Mouse (Mus musculus): Measurements from ENCODE around the gene Ythdf2.
"Not testable (repeated sequence)": the region's sequence is repeated elsewhere in the genome, so short reads cannot be mapped to it uniquely, and the experiment has no call there.

Gene Ythdf2

GRCm38 (mm10) chr4:132211953-132212734 lies at the start of gene Ythdf2:
Ythdf2 (minus strand) TSS chr4:132212303.
- peak; percentile 90 for DNase-seq (ENCODE audit: low read depth, low spot score)

GRCm38 (mm10) chr4:132260404-132261379 lies 48.6 kb upstream of the Ythdf2 start:
- peak; percentile 55 for DNase-seq (ENCODE audit: low read depth, low spot score)

- no peak for DNase-seq (ENCODE audit: low read depth, low spot score)
Measured at GRCm38 (mm10) chr4:132259248-132259647, 47.1 kb upstream of the Ythdf2 start.

- no peak for DNase-seq (ENCODE audit: low read depth, low spot score)
Measured at GRCm38 (mm10) chr4:132256384-132256783, 44.3 kb upstream of the Ythdf2 start.

- peak; percentile 32 for DNase-seq (ENCODE audit: low read depth, low spot score)
Measured at GRCm38 (mm10) chr4:132254986-132255385, 42.9 kb upstream of the Ythdf2 start.

- no peak for DNase-seq (ENCODE audit: low read depth, low spot score)
Measured at GRCm38 (mm10) chr4:132253622-132254021, 41.5 kb upstream of the Ythdf2 start.

GRCm38 (mm10) chr4:132253128-132253527 lies 41.0 kb upstream of the Ythdf2 start:
- DNase-seq (ENCODE audit: low read depth, low spot score): no peak

GRCm38 (mm10) chr4:132251596-132251995 lies 39.5 kb upstream of the Ythdf2 start:
- DNase-seq (ENCODE audit: low read depth, low spot score): no peak

- DNase-seq (ENCODE audit: low read depth, low spot score): no peak
Measured at GRCm38 (mm10) chr4:132247451-132247997, 35.4 kb upstream of the Ythdf2 start.

GRCm38 (mm10) chr4:132245643-132246042 lies 33.5 kb upstream of the Ythdf2 start:
- no peak for DNase-seq (ENCODE audit: low read depth, low spot score)

- no peak for DNase-seq (ENCODE audit: low read depth, low spot score)
Measured at GRCm38 (mm10) chr4:132241208-132241607, 29.1 kb upstream of the Ythdf2 start.

GRCm38 (mm10) chr4:132240367-132240766 lies 28.3 kb upstream of the Ythdf2 start:
- no peak for DNase-seq (ENCODE audit: low read depth, low spot score)

GRCm38 (mm10) chr4:132238356-132238755 lies 26.3 kb upstream of the Ythdf2 start:
- no peak for DNase-seq (ENCODE audit: low read depth, low spot score)

- no peak for DNase-seq (ENCODE audit: low read depth, low spot score)
Measured at GRCm38 (mm10) chr4:132234710-132235109, 22.6 kb upstream of the Ythdf2 start.

GRCm38 (mm10) chr4:132230422-132230821 lies 18.3 kb upstream of the Ythdf2 start:
- no peak for DNase-seq (ENCODE audit: low read depth, low spot score)

GRCm38 (mm10) chr4:132222001-132222400 lies 9.9 kb upstream of the Ythdf2 start:
- DNase-seq (ENCODE audit: low read depth, low spot score): not testable (repeated sequence)

- not testable (repeated sequence) for DNase-seq (ENCODE audit: low read depth, low spot score)
Measured at GRCm38 (mm10) chr4:132218439-132218838, 6.3 kb upstream of the Ythdf2 start.

GRCm38 (mm10) chr4:132217781-132218180 lies 5.7 kb upstream of the Ythdf2 start:
- DNase-seq (ENCODE audit: low read depth, low spot score): no peak

GRCm38 (mm10) chr4:132216602-132217001 lies 4.5 kb upstream of the Ythdf2 start:
- DNase-seq (ENCODE audit: low read depth, low spot score): no peak

GRCm38 (mm10) chr4:132214847-132215246 lies 2.7 kb upstream of the Ythdf2 start:
- no peak for DNase-seq (ENCODE audit: low read depth, low spot score)

- DNase-seq (ENCODE audit: low read depth, low spot score): peak; percentile 12
Measured at GRCm38 (mm10) chr4:132211091-132211942, 786 bp downstream of the Ythdf2 start.
